Mouse (Mus musculus) G1E-ER4 (cell line): Measurements from ENCODE around the gene Fignl1. TPM values are rescaled to one million over a fixed set of nuclear protein-coding genes. Genes with fewer than 3 reads are reported as not detected.

Source experiments
- GATA1 ChIP-seq: IDR thresholded peaks from one replicate; pipeline ENCODE4 v1.8.0; 2012; ENCODE audit warnings: low read length, inconsistent platforms
- polyA plus RNA-seq: library from polyadenylated mRNA; stranded (reverse); fragments of >175 nt; gene quantifications from 2 replicates; pipeline ENCODE4 v1.2.3, GENCODE M21; 2012

The Fignl1 gene
- polyA plus RNA-seq = 1.1 and 2.5 TPM in 2 replicates

DNA sequence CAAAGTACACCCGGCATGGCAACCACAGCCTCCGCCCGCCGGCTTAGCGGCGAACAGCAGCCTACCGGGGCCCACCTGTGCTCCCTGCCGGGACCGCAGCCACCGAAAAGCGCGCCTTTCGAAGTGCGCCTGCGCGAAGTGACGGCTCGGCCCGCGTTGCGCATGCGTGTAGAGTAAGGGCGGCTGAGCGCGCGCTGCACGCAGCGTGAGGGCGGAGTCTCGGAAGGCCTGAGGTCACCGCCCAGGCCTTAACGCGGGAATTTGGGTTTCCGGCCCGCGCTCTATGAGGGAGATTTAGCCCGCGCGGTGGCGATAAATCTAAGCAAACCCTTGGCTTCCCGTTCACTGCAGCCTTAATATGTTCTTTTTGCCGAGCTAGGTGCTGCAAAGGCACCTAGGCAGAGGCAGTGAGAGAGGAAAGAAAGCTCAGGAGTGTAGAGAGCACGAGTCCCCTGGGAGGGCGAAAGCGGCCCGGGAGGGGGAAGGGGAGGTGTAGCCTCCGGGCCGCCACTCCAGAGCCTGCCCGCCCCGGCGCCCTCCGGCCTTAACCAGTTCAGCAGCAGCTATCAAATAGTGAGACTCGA lies at the start of gene Fignl1:
Fignl1 (minus strand) TSS at position 143 of the 584 bp plus-strand sequence.
- no peak for TF ChIP-seq GATA1

DNA sequence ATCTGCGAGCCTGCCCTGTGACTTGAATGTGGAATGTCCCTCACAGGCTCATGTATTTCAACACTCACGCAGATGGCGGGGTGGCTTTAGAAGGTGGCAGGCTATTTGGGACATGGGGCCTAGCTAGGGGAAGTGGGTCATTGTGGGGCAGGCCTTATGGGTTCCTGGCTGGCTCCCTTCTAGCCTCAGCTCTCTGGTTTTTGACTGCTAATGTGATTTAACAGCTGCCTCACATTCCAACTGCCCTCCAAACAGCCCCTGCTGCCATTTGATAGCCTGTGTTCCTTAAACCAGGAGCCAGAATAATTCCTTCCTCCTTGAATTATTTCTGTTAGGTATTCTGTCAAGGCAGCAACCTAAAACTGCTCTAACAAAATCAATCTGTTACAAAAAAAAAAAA lies 48.2 kb upstream of the Fignl1 start:
- TF ChIP-seq GATA1 = no peak

DNA sequence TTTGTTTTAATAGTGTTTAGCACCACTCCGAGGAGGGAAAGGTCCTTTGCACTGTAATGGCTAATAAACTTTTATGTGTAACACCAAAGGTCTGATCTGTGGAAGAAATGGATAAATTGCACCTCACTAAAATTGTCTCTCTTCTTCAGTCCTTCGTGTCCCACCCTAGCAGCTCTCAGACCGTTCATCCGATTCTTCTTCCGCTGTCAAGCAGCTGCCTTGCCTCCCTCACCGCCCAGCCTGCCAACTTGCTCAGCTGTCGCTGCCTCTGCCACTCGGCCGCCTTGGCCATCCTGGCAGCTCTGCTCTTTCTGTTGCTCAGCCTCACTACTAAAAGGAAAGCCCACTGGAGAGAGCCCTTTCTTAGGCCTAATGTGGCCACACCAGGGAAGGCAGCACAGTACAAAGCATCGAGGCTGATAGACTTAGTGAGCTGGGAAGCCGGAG lies 46.9 kb upstream of the Fignl1 start:
- TF ChIP-seq GATA1 = no peak

DNA sequence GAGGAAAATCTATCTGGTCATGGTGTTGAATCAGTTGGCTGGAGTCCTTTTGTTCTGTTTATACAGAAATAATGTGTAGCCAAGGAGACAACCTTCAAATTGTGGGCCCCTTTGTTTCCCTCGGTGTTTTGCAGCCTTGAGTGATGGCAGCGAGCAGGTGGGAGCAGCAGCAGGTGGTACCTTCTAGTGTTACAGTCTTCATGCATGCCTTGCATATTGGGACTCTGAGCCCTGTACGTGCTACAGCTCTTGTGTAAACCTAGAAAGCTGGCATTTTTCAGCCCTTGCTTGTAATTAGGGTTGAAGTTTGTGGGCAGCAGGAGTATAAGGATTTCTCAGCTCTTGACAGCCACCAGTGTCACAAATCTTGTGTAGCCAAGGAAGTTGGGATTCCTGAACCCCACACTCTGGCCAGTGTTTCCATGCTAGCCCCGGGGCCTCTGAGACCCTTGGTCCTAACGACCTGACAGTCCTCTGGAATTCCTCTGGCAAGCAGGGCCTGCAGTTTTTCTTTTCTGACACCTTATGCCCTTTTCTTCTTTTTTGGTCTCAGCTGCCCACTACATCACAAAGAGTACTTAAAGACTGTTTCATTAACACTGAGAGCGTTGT lies 46.4 kb upstream of the Fignl1 start:
- no peak for TF ChIP-seq GATA1

DNA sequence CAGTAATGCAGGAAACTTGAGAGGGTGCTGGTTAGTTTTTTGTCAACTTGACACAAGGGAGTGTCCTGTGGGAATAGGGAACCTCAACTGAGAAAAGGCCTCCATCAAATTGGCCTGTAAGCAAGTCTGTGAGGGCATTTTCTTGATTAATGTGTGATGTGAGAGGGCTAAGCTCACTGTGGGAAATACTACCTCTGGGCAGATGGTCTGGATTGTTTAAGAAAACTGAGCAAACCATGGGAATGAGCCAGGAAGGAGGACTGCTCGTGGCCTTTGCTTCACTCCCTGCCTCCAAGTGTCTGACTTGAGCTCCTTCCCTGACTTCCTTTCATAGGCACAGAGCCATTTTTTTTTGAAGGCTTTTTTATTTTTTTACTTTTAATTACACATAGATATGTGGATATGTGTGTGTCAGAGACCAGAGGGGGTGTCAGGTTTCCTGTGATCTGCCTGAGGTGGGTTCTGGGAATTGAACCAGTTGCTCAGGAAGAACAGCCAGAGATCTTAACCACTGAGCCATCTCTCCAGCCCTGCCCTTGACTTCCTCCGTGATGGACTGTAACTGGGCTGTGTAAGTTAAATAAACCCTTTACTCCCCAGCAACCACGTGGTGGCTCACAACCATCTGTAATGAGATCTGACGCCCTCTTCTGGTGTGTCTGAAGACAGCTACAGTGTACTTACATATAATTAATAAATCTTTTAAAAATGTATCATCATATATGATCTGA lies 45.1 kb upstream of the Fignl1 start:
- TF ChIP-seq GATA1 = no peak

DNA sequence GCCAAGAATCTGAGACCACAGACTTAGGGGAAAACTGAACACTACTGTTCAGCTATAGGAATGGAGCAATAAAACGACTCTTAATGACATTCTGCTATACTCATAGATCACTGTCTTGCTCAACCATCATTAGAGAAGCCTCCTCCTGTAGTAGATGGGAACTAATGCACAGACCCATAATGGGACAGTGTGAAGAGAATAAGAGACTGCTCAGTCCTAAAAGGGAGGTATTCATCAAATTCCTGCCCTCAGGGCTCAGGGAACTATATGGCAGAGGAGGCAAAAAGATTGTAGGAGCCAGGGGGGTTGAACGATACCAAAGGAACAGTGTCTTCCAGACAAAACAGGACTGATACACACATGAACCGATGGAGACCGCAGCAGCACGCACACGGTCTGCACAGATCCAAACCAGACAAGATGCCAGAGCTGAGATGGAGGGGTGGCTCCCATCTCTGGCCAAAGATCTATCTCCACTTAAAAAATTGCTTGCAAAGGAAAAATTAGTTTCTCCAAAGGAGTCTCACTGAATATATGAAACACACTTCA lies 43.3 kb upstream of the Fignl1 start:
- TF ChIP-seq GATA1 = no peak

DNA sequence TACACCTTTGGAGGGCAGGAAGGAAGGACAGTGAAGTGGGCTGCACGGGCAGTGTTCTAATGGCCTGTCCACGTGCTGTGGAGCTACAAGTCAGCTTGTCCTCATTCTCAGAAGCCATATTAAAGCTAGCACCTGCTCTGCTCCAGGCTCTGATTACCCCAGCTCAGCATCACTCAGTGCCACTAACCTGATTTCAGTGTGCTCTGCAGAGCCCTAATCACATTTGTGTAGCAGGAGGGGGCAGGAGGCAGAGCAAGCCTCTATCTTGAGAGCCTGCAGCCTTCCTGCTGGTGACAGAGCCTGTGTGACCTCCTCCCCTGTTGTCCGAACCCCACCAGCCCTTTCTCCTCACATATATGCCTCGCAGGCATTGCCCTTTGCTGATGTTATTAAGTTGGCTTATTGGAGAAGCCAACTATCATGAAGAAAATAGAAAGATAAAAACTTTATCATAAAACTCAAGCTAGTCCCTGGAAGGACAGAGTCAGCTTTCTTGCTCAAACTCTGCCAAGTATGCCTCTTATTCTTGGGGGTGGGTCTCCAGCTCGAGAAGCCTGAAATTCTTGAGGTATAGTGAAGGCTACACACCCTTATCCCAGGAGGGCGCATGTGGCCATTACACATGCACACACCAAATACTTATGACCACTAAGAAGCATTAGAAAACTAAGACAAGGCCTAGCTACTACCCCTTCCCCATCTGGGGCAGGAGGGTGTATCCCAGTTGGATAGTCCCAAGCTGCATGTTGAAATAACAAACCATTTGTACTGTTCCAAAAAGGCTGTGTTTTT lies 41.9 kb upstream of the Fignl1 start:
- no peak for TF ChIP-seq GATA1

DNA sequence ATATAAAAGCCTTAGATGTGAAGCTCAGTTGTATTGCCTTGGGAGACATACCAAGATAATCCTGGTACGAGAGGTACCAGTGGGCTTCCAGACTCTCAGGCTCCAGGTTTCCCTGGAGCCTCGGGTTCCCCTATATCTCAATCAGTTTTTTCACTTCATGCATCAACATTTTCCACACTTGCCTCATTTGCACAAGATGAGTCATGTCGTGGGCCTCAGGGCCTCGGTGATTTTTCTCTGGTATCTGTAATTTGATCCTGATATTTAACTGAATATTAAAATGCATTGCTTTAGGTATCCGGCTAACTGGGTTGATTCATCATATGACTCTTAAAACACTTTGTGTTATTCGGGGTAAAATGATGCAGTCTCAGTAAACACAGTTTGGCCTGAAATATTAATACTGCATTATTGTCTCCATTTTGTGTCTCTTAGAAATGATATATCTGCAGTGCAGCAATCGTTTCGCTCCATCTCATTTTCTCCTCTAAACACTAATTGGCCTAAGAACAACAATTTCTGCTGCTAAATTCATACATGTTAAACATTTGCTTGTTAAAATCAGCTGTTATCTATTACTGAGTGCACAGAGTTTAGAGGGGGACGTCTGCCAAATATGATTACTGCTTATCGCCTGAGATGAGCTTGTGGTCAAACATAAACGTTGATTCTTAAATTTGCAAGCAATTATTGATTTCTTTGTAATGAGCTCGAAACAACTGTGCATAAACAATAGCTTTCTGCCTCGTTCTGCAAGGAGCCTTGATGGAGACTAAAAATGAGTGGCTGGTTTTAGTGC lies 41.0 kb upstream of the Fignl1 start:
- TF ChIP-seq GATA1 = peak; percentile 77

DNA sequence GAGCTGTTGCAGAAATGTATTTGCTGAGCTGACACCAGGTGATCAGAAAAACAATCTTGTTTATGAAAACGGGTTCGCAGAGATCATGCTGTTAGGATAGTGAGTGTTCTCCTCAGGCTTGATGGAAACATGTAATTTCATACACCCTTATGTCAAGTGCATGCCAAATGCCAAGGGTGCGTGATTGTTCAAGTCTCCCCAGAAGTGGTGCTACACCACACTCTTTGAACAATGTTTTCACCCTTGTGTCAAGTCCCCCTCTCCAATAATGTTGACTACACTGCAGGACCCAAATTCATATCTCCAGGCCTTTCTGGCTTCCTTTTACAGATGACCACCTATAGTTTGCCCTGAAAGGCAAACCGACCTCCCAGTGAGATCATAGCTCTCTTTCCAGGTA lies 39.7 kb upstream of the Fignl1 start:
- TF ChIP-seq GATA1 = no peak

DNA sequence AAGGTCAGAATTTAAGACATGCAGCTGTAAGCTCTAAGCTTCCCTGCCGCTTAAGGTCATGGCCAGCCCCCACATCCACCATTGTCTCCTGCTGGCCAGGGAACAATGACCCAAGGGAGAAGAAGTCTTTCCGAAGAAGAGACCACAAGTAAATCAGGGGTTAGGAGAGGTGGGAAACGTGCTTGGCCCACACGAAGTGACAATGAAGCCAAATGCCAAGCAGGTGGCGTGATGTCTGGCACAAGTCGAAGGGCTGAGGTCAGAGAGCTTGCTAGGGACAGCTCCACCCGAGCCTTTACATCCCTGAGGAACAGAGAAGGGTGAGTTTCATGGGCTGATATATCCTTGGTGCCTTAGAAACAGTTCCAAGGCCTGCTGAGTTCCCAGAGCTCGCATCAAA lies 36.3 kb upstream of the Fignl1 start:
- TF ChIP-seq GATA1 = no peak

DNA sequence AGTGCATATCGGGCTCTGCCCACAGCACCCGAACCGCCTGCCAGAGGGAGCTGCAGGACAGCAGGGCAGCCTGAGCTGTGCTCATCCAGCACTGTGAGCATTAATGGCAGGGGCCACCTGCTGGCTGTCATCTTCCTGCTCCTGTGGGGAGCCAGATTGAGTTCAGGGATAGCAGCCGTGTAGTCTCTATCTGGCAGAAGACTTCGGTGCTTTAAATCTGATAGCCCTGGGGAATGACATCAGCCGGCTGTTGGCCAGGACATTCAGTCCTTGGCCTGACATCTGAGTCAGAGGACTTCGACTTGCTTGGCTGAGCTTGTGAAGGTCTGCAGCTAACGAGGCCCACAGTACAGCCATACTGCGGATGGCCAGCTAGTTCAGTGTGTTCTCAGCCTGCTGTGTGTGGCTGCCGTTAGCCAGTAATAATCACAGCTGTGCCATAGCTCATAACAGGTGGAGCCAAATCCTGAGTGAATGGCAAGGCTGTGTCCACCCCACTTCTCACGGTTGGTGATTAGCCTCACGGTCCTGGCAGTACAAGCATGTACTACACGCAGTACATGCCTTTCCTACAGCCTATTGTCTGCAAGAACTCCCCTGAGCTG lies 35.7 kb upstream of the Fignl1 start:
- no peak for TF ChIP-seq GATA1

DNA sequence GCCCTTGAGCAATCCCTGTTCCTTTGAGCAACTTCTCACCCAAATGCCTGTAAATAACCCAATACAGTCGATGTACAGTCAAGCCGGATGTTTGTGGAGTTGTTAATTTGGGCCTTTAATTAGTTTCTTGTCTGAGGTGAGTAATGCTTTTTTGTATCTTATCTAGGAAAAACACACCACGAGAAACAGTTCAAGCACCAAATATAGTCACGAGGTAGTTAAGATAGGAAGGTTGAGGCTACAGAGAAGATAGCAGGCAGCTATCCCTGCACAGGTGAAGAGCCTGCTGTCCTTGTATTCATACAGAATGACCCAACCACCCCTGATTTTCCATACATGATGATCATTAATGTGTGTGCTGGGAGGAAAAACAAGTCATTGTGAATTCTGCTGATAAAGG lies 32.8 kb upstream of the Fignl1 start:
- peak; percentile 54 for TF ChIP-seq GATA1

DNA sequence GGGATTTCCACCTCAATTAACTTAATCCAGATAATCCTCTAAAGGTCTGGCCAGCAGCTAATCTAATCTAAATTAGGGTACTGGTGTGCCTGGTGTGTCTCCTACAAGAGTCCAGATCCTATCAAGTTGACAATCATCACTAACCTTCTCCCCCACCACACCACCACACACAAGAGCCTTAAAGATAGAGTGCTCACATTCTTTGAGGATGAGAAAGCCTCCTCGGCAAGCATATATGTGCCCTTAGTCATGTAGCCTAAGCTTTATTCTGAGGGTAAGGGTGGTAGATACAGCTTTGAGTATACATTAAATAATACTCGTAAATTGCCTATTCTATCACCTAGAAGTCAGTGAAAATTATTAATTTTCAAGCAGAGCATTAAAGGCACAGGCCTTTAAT lies 32.0 kb upstream of the Fignl1 start:
- TF ChIP-seq GATA1 = no peak

DNA sequence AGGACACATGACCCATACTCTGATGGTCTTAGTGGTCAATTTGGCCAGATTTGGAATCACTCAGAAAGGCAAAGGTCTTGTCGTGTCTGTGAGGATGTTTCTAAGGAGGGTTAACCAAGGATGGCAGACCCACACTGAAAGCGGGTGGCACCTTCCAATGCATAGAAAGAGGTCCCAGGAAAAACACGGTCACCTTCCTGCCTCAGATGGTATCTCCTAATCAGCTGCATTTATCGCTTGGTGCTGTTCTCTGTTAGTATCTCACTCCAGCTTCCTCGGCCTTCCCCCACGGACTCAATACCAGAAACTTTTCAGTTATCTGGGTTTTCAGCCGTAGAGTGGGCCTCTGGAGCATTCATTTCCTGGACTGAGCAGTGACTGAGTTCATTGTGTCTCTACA lies 31.1 kb upstream of the Fignl1 start:
- TF ChIP-seq GATA1 = no peak

DNA sequence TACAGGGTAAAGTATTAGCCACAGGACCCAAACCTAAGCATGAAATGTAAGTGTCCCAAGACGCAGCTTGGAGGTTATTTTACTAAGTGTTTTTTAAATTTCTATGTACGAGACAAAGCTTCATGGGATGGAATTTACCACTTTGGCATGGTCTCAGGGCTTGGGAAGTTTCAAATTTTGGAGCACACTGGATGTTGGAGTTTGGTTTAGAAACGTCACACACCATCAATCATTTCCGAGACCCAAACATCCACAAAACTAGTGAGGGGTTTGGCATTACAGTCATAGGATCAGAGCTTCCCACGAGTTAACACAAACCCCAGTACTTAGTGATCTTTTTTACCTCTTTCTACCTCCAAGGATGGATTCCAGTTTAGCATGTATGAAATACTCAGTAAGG lies 28.6 kb upstream of the Fignl1 start:
- no peak for TF ChIP-seq GATA1
